Mouse (Mus musculus) right cerebral cortex, postnatal 25 days (tissue): ENCODE data around the gene Cotl1.
"Not testable (repeated sequence)": the region's sequence is repeated elsewhere in the genome, so short reads cannot be mapped to it uniquely, and the experiment has no call there.

ENCODE experiments used
- DNase-seq: peaks from one replicate; pipeline ENCODE4 v3.0.0; 2022

Cotl1 gene

DNA sequence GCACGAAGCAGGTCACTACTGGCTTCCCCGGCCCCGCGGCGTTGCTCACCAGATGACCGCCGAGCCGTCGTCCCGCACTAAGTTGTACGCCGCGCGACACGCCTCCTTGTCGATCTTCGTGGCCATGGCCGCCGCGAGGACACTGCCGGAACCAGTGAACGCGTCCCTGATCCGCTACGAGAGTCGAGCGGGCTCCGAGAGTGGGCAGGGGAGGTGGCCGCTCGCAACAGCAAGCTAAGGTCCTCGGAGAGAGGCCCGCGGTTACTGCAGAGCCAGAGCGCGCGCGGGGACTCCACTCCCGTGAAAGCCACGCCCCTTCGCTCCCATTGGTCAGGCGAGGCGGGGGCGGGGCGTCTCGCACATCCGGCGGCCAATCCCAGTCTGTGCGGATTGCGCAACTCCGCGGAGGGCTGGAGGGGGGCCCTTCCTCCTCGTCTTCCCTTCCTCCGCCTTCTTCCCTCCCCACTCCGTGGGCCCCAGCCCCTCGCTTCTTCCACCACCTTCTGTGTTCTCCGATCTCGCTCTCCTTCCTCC is at the start of gene Cotl1:
Gene Cotl1, minus strand, starts transcription at position 270 of the 534 bp plus-strand sequence.
- peak; percentile 98 for DNase-seq

GRCm38 (mm10) chr8:119888012-119888411 is 47.7 kb upstream of the Cotl1 start:
- DNase-seq, result no peak

- DNase-seq, result no peak
These were observed 46.8 kb upstream of the Cotl1 start for GRCm38 (mm10) chr8:119887130-119887529.

GRCm38 (mm10) chr8:119885612-119886011 is 45.3 kb upstream of the Cotl1 start:
- no peak for DNase-seq

DNA sequence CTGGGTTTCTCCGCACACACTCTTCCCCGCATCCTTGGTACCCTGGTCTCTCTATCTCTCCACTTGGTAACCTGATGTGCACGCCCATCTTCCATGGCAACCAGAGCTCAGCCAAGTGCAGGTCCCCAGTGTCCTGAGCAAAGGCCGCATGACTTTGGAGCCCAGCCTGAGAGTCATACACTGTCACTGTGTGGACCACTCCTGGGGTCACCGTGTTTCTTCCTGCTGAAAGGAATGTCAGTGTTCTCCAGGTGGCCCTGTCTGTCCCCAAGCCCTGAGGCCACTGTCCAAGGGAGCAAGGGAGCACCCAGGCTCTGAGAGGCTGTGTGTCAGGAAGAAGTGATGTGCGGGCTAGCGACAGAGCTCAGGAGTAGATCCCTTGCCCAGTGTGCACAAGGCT is 42.9 kb upstream of the Cotl1 start:
- no peak for DNase-seq

GRCm38 (mm10) chr8:119881917-119882316 is 41.6 kb upstream of the Cotl1 start:
- no peak for DNase-seq

DNA sequence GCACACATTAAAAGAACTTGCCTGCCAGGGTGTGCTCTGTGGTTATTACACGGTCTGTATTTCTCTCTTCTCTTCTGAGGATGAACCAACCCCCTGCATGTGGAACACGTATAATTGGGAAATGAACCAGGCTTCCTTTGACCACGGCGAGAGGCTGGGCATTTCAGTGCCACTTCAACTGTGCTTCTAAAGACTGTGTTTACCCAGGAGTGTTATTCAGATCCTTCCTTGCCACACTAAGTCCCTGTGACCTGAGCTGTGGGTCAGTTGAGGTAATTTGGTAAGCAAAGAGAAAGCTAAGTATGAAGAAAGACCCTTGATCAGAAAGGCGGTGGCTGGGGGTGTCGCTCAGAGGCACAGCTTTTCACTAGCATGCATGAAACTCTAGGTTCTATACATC is 41.0 kb upstream of the Cotl1 start:
- no peak for DNase-seq

DNA sequence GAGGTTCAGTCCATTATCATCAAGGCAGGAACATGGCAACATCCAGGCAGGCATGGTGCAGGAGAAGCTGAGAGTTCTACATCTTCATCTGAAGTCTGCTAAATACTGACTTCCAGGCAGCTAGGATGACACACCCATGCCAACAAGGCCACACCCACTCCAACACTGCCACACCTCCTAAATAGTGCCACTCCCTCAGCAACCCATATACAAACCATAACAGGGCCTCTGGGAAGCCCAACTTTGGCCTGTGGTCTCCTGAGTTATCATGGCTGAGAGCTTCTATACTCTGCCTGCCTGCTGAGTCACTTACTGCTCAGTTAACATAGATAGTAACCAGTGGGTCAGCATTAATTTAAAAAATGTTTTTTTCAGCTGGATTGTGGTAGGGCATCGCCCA is 32.8 kb upstream of the Cotl1 start:
- DNase-seq, result no peak

DNA sequence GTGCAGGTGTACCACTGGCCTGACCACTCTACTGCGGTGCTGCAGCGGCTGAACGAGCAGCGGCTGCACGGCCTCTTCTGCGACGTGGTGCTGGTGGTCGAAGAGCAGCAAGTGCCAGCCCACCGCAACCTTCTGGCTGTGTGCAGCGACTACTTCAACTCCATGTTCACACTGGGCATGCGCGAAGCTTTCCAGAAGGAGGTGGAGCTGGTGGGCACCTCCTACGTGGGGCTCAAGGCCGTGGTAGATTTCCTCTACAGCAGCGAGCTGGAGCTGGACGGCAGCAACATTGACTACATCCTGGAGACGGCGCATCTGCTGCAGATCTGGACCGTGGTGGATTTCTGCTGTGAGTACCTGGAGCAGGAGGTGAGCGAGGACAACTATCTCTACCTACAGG is 29.3 kb upstream of the Cotl1 start:
- no peak for DNase-seq

- DNase-seq, result no peak
These were observed 22.4 kb upstream of the Cotl1 start for GRCm38 (mm10) chr8:119862749-119863148.

DNA sequence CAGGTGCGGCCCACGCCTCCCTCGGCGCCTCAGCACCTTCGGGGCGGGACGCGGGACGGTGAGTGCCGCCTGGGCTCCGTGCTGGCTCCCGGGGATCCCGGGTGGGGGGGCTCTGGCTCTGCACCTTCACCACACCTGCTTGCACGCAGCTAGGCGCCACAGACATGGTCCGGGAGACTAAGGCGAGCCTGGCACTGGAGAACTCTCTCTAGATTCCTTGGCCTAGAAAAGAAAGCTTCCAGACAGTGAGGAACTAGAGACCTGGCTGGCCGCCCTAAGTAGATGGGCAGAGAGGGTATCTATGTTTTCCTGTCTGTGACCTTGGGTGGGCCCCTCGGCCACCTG is 22.0 kb upstream of the Cotl1 start:
- DNase-seq, result no peak

GRCm38 (mm10) chr8:119861706-119862389 is 21.5 kb upstream of the Cotl1 start, which contains the start of gene Klhl36:
TSS of gene Klhl36 (plus strand) at chr8:119862266.
- peak; percentile 95 for DNase-seq

DNA sequence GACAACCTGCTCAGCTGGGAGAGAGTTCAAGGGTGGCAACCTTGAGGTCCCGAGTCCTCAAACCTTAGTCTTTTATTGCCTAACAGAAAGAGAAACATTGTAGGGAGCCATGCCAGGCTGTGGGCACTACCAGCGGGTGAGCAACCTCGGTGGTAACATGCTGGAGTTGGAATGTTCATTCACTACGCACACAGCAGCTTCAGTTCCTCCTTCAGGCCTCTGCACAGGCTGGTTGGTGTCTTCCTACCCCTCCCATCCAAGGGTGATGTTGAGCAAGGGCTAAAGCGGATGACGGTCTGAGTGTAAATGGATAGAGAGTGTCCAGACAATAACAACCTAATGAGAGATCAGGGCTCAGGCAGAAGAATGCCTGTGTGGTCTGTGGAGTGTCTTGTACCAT is 17.4 kb upstream of the Cotl1 start:
- DNase-seq, result no peak

DNA sequence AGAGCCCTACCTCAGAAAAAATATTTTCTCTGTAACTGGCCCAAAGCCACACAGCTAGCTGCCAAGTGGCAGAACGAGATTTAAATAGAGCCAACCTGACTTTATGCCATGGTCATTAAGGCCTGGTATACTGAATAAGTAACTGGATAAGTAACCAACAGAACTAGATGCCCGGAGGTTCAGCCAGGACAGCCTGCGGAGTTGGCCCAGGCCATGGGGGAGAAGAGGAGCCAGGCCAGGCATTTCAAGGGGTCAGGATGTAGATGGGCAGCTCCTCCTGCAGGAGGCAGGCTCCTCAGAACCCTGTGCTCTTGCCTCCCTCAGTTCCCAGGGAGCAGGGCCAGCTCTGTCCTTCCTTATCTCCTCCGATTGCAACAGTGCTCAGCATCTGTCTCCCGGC is 15.3 kb upstream of the Cotl1 start:
- DNase-seq, result no peak

DNA sequence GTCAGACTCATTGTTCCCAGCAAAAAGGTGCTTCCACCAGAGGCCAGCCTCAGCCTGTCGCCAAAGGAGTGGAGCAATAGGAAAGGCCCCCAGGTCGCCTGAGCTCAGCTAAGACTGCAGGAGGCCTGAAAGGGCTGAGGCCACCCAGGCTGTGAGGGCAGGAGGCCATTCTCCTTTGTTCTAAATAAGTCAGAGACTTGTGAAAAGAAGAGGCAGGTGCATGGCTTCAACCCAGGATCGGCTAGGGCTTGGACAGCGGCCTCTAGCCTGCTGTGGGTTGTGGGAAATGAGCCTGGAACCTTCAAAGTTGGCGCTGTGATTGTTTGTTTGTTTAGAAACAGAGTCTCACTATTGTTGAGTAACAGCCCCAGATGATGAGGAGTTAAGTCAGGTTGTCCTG is 13.7 kb upstream of the Cotl1 start:
- no peak for DNase-seq

DNA sequence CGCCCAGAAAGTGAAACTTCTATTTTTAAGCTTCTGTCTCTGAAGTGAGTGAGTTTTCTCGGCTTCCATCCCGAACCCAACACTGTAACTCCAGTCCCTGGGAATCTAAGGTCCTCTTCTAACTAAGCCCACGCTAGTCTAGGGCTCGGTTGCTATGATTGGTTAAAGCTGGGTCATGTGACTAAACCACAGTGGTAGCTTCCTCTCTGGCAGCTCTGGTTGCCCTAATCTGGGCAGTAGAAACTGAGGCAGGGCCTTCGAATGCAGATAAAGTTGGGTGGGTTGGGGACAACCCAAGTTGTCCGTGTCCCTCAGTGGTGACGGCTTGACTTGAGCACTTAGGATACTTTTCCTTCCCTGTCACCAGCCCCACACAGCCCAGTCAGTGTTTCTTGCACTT is 13.2 kb upstream of the Cotl1 start:
- no peak for DNase-seq

GRCm38 (mm10) chr8:119847232-119847922 is 7.0 kb upstream of the Cotl1 start:
- no peak for DNase-seq

GRCm38 (mm10) chr8:119845741-119846140 is 5.4 kb upstream of the Cotl1 start:
- DNase-seq, result not testable (repeated sequence)

- DNase-seq, result no peak
These were observed 4.2 kb upstream of the Cotl1 start for GRCm38 (mm10) chr8:119844577-119844976.

DNA sequence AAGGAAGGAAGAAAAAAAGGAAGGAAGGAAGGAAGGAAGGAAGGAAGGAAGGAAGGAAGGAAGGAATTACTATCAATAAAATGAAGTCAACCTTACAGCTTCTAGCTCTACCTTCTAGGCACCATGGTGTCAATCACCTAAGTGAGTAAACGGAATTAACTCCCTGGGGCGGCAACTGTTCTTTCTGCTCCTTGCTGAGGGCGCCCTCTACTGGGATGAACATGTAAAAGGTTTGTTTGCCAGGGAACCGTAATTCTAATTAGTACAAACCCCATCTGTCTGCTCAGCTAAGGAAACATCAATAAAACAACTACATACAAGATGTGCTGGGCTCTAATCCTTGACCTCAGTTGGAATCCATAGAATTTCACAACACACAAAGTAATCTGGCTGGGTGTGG is 3.1 kb upstream of the Cotl1 start:
- DNase-seq, result peak; percentile 54

- DNase-seq, result no peak
These were observed 614 bp upstream of the Cotl1 start for GRCm38 (mm10) chr8:119840905-119841411.

DNA sequence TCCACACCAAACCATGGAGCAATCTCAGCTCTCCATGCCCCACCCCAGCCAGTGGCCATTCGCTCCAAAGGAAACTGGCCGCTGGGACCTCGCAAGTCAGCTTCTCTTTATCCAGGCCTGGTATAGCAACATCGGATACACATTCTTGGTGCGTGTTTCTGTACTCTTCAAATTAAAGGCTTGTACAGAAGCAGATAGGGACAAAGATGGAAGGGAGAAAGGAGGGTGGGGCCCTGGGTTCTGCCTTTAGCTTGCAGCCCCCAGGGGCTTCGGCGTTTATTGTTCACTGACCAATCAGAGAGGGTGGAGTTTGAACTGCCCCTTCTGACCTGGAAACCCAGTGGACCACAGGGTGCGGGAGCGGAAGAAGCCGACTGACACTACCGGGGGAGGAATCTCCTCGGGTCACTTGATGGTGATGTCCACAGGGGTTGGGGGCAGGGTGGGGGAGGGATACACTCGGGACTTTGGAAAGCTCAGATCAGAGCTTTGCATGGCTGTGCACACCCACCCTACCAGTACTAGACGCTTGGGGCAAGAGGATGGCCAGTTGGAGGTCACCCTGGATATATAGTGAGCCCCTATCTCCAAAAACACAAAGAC is 824 bp downstream of the Cotl1 start:
- no peak for DNase-seq

DNA sequence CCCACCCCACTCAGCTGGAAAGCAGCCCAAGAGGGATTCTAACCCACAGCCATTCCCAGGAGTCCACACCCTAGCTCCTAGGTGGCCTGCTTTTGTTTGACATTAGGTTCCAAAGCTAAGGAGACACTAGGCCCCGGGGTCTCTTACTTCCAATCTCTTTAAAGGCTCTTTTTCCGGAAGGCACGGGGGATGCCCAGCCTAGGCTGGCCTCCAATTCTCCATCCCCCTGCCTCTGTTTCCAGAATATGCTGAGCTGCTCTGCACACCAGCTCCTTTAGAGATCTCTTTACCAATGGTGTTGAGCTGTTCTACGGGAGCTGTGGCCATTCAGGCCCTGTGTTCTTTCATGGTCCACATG is 1.4 kb downstream of the Cotl1 start:
- DNase-seq, result no peak
